Mouse (Mus musculus) G1E-ER4 (cell line): ENCODE measurements around the gene Adam19. TPM values are rescaled to one million over a fixed set of nuclear protein-coding genes. Genes with fewer than 3 reads are reported as not detected.

Experiments used
- GATA1 ChIP-seq: IDR thresholded peaks from one replicate; pipeline ENCODE4 v1.8.0; 2012; ENCODE audit warnings: low read length, inconsistent platforms
- polyA plus RNA-seq: library from polyadenylated mRNA; stranded (reverse); fragments of >175 nt; gene quantifications from 2 replicates; pipeline ENCODE4 v1.2.3, GENCODE M21; 2012

The Adam19 gene
- not detected in 2 replicates for polyA plus RNA-seq

DNA sequence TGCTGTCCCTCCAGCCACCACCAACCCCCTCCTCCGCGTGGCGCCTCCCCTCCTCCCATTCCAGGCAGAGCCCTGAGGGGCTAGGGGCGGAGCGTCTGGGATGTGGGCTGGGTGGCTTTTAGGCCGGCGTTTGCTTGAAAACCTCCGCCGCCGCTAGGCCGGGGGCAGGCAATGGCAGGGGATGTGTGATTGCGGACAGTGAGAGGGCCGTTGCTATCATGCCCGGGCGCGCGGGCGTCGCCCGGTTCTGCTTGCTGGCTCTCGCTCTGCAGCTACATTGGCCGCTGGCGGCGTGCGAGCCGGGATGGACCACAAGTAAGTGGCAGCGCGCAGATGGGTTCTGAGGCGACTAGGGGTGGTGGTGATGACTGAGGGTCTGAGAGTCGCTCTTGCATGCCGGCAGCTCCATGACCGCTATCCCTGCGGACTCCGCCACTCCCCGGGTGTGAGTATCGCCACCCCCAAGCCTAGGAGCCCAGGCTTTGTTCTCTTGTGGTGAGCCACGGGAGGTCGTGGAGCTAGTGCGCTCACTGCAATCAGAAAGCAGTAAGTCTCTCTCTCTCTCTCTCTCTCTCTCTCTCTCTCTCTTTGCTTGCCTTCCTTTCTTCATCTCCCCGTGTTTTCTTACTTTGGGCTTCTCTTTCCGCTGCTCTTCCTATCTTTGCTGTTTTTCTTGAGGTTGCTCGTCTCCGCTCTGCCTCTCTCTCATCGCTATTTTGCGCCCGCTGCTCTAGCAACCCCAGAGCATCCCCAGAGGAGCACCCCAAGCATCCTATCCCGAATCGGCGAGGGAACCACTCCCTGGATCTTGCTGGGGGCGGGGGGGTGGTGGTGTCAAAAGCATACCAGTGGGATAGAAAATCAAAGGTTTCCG, at the start of gene Adam19:
Gene Adam19, plus strand, starts transcription at position 97 of the 874 bp plus-strand sequence.
- TF ChIP-seq GATA1 = no peak

DNA sequence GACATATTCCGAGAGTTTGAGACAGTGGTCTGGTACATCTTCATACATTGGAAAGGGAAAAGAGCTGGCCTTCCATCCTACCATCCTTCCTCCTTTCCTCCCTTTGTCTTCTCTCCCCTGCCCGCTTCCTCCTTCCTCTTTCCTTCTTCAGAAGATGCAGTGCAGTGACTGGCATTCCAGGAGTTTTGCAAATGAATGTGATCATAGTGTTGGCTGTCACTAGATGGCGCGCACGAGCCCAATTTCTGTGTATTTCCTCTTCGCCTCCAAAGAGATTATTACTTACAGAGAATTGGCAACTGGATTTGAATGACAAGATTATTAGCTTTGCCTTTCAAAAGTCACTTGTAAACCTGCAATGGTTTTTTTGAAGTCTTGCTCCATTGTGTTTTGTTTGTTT, 39.7 kb upstream of the Adam19 start:
- TF ChIP-seq GATA1 = no peak

DNA sequence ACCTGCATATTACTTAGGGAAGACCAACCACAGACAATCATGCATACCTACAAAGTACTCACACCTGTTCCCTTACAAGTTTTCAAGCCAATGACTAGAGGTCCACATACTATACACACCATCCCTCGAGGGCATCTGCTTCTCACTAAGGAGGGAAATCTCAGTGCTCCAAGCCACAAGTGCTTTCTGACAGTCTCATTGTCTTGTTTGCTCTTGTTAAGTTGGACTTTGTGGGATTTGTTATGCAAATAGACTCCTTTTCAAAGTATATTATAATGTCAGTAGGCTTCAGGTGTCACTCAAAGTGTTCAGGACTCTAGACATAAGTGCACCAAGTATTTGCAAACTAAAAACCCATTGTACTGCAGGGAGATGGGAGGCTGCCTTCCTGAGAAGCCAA, 35.5 kb upstream of the Adam19 start:
- TF ChIP-seq GATA1 = no peak

DNA sequence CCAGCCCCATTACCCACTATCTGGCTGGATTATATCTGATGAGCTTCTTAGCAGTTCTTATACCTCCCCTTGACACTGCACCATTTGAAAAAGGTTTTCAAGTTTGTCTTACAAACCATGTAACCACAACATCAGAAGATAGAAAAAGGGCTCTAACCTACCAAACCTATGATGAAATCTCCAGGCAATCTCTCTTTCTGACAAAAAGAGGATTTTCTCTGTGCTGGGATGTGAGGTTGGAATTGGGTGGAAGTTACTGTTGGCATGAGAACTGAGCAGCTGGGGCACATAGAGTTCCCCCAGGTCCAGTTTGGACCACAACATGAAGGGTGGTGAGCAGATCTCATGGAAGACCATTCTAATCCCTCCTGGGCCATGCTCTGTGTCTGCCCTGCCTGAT, 33.9 kb upstream of the Adam19 start:
- no peak for TF ChIP-seq GATA1

DNA sequence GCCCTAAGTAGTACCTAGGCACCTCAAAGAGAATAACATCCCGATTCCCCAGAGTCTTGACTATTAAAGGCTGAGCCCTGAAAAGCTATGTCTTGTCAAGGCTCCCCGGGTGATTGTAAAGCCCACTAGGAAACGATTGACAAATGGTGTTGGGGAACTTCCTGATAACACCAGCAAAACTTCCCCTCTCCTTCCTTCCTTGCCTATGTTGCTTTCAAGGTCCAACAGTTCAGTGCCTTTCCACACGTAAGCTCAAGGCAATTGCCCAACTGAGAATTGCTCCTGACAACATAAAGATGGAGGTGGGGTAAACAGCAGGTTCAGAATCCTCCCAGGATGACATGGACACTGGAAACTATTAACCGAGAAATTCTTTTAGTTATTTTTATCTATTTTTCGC, 32.8 kb upstream of the Adam19 start:
- no peak for TF ChIP-seq GATA1

DNA sequence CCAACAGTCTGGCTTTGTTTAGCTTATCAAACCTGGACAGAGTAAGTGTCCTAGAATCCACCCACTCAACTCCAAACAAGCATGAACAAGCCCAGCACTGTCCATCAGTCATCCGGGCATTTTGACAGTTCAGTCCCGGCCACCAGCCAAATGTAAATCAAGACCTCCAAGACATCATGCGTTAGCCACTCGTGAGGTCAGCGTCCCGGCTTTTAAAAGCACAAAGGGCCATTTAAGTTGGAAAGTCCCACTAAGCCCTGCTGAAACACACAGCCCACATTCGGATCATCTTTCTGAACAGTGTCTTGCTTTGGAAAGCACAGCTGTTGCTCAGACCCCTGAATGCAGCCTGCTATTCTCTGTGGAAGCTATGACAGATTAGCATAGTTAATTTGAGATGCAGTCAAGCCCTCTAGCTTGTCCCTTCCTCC, 29.8 kb upstream of the Adam19 start:
- TF ChIP-seq GATA1 = no peak

DNA sequence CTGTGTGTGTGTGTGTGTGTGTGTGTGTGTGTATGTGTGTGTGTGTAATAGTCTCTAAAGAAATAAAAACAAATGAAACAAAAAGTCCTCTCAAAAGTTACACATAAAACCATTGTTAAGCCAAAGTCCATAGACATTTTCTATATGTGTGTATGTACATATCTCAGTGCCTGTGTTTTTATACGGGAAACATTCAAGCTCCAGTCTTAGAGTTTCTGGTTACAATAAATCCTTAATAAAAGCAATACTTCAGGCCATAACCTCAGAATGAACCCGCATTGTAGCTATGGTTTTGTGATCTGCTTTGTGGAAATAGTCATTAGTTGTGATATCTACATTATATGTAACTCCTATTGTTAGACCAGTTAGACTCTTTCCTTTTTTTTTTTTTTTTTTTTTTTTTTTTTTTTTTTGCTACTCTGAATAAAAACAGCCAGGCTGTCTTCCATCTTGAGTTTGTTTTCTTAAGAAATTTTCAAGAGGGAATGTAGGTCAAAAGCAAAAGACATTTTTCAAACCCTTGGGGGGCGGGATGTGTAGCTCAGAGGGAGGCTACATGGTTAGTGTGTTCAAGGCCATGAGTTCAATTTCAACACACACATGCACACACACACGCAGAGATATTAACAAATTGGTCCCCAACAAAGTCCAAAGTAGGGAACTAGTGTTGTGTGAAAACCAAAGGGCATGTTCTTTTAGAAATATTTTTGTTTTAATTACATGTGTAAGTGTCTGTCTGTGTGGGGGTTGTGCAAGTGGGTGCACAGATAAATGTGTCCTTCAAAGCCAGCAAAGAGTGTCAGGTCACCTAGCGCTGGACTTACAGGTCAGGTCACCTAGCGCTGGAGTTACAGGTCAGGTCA, 27.6 kb upstream of the Adam19 start:
- no peak for TF ChIP-seq GATA1

DNA sequence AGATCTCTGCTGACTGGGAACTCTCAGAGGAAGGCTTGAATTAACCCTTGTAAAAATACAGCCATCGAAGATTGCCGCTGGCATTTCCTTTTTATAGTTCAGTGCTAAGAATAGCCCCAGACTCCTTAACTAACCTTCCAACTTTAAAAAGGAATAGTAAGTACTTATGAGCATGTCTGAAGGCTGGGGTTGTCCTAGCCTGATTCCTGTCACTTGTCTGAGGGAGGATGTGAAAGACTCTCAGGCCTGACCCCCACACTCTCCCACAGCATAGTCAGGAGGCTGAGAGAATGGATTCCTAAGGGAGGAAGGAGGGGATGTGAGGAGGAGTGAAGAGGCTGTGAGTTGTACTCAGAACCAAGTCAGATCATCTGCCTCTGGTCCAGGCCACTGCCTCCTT, 26.3 kb upstream of the Adam19 start:
- no peak for TF ChIP-seq GATA1

DNA sequence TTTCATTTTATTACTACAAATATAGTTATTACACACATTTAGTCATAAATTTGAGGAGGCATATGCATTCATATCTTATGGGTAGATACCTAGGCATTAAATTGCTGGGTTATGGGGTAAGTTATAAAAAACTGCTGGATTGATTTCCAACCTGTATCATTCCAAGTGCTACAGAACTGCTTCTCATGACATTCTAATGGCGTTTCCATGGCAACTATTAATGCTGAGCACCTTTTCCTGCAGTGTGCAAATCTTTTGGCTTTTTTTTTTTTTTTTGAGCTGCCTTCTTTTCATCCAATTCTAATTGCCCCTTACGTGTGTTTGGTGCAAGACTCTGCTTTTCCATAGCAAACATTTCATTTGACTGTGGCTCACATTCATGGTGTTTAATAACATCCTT, 25.8 kb upstream of the Adam19 start:
- TF ChIP-seq GATA1 = no peak

DNA sequence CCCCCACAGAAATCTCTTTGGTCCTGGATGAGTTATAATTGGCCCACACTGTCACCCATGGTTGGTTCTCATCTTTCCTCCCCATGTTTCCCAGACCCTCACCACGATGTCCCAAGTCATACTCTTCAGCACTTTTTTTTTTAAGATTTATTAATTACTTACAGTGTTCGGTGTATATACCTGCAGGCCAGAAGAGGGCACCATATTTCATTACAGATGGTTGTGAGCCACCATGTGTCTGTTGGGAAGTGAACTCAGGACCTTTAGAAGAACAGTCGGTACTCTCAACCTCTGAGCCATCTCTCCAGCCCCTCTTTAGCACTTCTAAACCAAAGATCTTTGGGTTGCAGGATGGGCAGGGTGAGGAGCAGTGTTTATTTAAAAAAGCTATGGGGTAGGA, 24.3 kb upstream of the Adam19 start:
- TF ChIP-seq GATA1 = no peak

DNA sequence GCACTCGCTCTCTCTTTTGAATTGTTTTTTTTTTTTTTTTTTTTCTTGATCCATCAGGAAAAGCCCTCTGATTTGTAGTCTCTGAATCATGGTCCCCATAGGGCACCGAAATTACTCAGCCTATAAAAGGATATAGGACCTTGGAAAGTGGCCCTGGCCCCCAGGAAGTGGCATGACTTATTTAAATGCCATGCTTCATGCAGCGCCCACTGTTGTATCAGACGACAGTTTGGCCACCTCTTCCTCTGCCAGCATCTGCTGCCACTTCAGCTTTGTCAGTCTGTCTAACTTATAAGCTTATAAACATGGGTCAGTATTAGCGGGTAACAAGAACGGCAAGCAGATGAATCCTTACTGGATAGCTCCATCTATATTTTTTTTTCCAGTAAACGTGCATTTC, 22.8 kb upstream of the Adam19 start:
- no peak for TF ChIP-seq GATA1

DNA sequence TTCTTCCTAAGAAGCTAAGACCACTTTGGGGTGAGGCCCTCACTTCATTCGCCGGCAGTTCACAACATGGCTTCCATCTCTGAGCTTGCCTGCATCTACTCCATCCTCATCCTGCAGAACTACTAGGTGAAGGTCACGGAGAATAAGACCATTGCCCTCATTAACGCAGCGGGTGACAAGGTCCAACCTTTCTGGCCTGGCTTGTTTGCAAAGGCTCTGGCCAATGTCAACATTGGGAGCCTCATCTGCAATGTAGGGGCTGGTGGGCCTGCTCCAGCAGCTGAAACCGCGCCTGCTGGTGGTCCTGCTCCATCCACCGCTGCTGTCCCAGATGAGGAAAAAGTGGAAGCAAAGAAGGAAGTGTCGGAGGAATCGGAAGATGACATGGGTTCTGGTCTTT, 19.4 kb upstream of the Adam19 start:
- no peak for TF ChIP-seq GATA1

DNA sequence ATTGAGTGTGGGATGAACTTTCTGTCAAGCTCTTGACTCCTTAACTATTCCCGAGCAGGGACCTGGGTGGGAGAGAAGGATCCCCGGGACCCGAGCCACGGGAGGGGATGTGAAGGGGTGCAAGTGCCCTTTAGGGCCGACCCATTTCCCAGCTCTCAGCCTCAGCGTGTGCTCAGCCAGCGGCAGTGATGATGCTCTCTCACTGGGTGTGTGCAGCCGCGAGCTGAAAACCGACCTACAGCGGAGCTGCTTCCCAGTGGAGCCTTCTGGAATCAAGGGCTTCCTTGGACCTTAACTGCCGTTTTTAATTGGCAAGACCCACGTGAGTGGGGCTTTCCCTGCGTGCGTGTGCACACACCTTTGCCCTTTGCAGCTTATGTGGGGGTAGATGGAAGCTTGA, 16.9 kb upstream of the Adam19 start:
- TF ChIP-seq GATA1 = no peak

DNA sequence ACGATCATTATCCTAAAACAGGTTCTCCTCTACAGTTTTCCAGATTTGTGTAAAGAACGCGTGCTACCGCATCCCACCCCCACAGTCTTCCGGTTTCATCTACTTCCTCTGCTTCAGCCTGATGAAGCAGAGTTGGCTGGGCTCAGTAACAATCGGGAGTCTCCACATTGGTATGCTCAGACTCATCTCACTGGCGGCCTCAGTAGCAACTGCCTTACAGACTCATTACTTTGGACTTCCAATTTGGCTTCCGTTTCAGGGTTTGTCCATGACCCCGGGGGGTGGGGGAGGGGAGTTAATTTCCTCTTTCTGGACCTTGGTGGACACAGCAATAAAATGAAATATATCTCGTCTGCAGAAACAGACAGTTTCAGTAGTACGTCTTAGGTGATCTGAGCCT, 16.5 kb upstream of the Adam19 start:
- no peak for TF ChIP-seq GATA1

DNA sequence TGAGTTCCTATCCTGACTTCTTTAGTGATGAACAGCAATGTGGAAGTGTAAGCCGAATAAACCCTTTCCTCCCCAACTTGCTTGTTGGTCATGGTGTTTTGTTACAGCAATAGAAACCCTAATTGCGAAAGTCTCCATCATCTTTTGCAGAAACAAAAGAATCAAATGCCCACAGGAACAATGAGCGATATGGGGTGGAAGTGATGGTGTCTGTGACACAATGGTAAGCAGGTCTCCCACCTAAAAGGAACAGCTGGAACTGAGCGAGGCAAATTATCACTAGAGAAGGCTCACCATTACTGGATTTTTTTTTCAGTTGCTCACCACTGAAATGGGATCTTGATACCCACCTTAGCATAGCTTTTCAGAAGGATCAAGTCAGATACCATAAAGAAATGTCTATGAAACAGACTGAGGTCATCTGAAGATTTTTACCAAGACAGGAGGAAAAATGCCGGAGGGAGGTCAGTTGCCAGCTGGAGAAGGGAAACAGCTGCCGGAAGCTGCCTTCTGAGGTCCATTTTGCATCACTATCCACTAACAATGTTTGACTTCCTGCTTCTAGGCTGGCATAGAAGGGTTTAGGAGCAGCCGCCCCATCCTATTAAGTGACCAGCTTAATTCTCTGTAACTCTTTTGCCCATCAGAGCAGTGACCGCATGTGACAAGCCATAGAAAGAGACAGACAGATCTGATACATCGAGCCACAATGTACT, 14.8 kb upstream of the Adam19 start:
- TF ChIP-seq GATA1 = no peak

DNA sequence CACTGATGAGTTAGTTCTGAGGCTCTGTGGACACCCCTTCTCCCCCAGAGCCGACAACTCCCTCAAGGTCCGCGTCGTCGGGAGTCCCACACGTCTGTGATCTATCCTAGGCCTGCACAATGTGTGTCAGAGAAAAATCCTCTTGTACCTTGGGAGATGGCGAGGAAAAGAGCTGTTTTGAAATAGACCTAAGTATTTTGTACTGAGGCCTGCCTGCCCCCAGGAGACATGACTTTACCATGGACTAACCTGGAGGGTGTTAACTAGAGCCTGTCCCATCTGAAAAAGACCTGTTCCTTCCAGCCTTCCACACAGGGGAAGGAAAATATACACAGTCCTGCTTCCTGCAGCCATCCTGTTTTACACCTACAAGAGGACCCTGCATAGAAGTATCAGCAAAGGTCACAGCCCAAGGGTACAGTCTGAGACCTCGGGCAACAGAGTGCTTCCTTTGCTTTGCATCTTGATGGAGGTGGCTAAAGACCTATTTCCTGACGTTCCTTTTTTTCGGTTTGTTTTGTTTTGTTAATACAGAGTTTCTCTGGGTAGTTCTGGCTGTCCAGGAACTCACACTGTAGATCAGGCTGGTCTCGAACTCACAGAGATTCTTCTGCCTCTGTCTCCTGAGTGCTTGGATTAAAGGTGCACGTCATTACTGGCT, 14.1 kb upstream of the Adam19 start:
- TF ChIP-seq GATA1 = no peak
